ENCODE assay signal across 24 mouse cellular contexts in genomic region chr1:156201069-156201468, GRCm38 (mm10). TPM values are rescaled to one million over a fixed set of nuclear protein-coding genes. Genes with fewer than 3 reads are reported as not detected.
DNase-seq lines count a peak whose midpoint lies in the region; ATAC-seq and TF ChIP-seq lines count a peak whose summit lies in the region.
"Had no signal": no experiment of that assay in that cellular context is flagged by ENCODE, and none has a peak within 500 bp of the region (broad histone marks: within the 10 kb centered on the region; RNA-seq: fewer than 3 reads in every experiment).

No protein-coding gene starts in this region.

- H3K27ac ChIP-seq in lung, embryonic 15.5 days: peak overlapping the region; percentile 5; the same call in 1 of the 2 replicates
- H3K27ac ChIP-seq: embryonic facial prominence, embryonic 12.5 days; embryonic facial prominence, embryonic 15.5 days; gastrocnemius, adult 2 months; hindbrain, embryonic 12.5 days; hindbrain, embryonic 15.5 days had no signal

- no peak overlapping the region for H3K4me3 ChIP-seq in lung, embryonic 15.5 days
- no peak overlapping the region for H3K4me3 ChIP-seq in lung, adult 2 months (replicated peaks; ENCODE audit: extremely low read depth, low read depth, low read length)
- H3K4me3 ChIP-seq: embryonic facial prominence, embryonic 12.5 days; embryonic facial prominence, embryonic 15.5 days; gastrocnemius, adult 2 months; hindbrain, embryonic 12.5 days; hindbrain, embryonic 15.5 days had no signal

- no peaks in the 10 kb centered on the region for H3K36me3 ChIP-seq in lung, embryonic 15.5 days
- H3K36me3 ChIP-seq: embryonic facial prominence, embryonic 12.5 days; embryonic facial prominence, embryonic 15.5 days; hindbrain, embryonic 12.5 days; hindbrain, embryonic 15.5 days had no signal

- TF ChIP-seq POLR2A in lung, adult 2 months (IDR thresholded peaks at IDR 0.05; ENCODE audit: borderline replicate concordance, extremely low read depth, low read depth, low read length): no peak

- H3K27me3 ChIP-seq in lung, embryonic 15.5 days: peaks cover 35% of the 10 kb centered on the region

- H3K4me1 ChIP-seq in lung, embryonic 15.5 days: peaks cover 26% of the 10 kb centered on the region
- H3K4me1 ChIP-seq in lung, adult 2 months (ENCODE audit: control insufficient read depth, insufficient read depth, low read length): no peaks in the 10 kb centered on the region

- H3K9me3 ChIP-seq in lung, embryonic 15.5 days: no peaks in the 10 kb centered on the region
- H3K9me3 ChIP-seq: embryonic facial prominence, embryonic 12.5 days; embryonic facial prominence, embryonic 15.5 days; hindbrain, embryonic 12.5 days; hindbrain, embryonic 15.5 days had no signal

- 44% methylated on average over 3 of the region's 3 CpGs for WGBS in lung, embryonic 15.5 days
- 62% methylated on average over 3 of the region's 3 CpGs for WGBS in lung, adult 2 months

- H3K9ac ChIP-seq in lung, embryonic 15.5 days: no peak overlapping the region
- H3K9ac ChIP-seq: embryonic facial prominence, embryonic 12.5 days; embryonic facial prominence, embryonic 15.5 days; forebrain, postnatal 0 days; hindbrain, embryonic 12.5 days; hindbrain, embryonic 15.5 days had no signal

- no peak for DNase-seq in lung, adult 2 months
- peak; percentile 61 for DNase-seq in lung, postnatal 10 days
- peak; percentile 38 for DNase-seq in lung, postnatal 36 days
- no peak for DNase-seq in thymus, postnatal 36 days
- DNase-seq in cerebellum, adult 8-10 months: no peak
- DNase-seq: adrenal gland, adult 2 months; adrenal gland, postnatal 14 days; cerebellum, adult 11 months; cerebellum, adult 2 months; cerebellum, postnatal 10 days; cerebellum, postnatal 36 days; forebrain, postnatal 0 days; gastrocnemius, adult 2 months; gastrocnemius, postnatal 14 days; heart, adult 11 months had no signal

- peak; percentile 39; the same call in 1 of the 2 replicates for ATAC-seq in lung, embryonic 15.5 days (ENCODE audit: borderline replicate concordance, extremely low read depth, low FRiP score, low TSS enrichment)
- ATAC-seq: CD4-positive, CD25-positive, alpha-beta regulatory T cell, adult 4 months; forebrain, embryonic 14.5 days; forebrain, postnatal 0 days had no signal

- no peak for TF ChIP-seq CTCF in lung, adult 2 months (IDR thresholded peaks at IDR 0.05; ENCODE audit: insufficient read depth, low read length)

- no peak overlapping the region for H3K4me2 ChIP-seq in lung, embryonic 15.5 days
- H3K4me2 ChIP-seq: embryonic facial prominence, embryonic 12.5 days; embryonic facial prominence, embryonic 15.5 days; heart, embryonic 11.5 days; hindbrain, embryonic 12.5 days; hindbrain, embryonic 15.5 days had no signal

RNA-seq across cellular contexts. Expression of gene Fam163a, which starts 3.8 kb away (rescaled TPM):
- polyA plus RNA-seq in lung, embryonic 15.5 days (2015; fragmentation: Nextera tagmentation; extraction: Ambion mirVana): 0.78 and 0.89 TPM in 2 replicates
- polyA plus RNA-seq in lung, adult 2 months (2012; rRNA removed): 0.07 and 0.10 TPM in 2 replicates
- polyA plus RNA-seq: C2C12; CD4-positive, CD25-positive, alpha-beta regulatory T cell, adult 4 months had no signal

Comparison
In these comparisons a context has a peak if more than half of its experiments do, and no peak if none do; other contexts are left out.
1. DNase-seq: peak in lung, postnatal 10 days (single experiment) and lung, postnatal 36 days (single experiment); none in lung, adult 2 months (single experiment), thymus, postnatal 36 days (0 of 2) and cerebellum, adult 8-10 months (single experiment).